Mouse (Mus musculus) heart, embryonic 11.5 days (tissue): ENCODE results near the gene Vcan. TPM values are rescaled to one million over a fixed set of nuclear protein-coding genes. Genes with fewer than 3 reads are reported as not detected.

ENCODE experiments used
- ATAC-seq: fragments of 200-750 bp; cut with Nextera tagmentation; replicated peaks from 2 replicates; pipeline ENCODE4 v1.8.0; 2017; ENCODE audit warnings: moderate library complexity; ENCODE audit not compliant: insufficient number of reproducible peaks, low FRiP score, low TSS enrichment
- H3K27ac ChIP-seq: fragments of 300-500 bp; sonication (generic); 2 replicates; pipeline ENCODE4 v1.5.1; 2014; ENCODE audit warnings: mild to moderate bottlenecking, low read depth, low read length
- H3K27me3 ChIP-seq: fragments of 300-500 bp; sonication (generic); 2 replicates; pipeline ENCODE4 v1.6.1; 2014; ENCODE audit warnings: mild to moderate bottlenecking, low read length, mixed read lengths; ENCODE audit not compliant: control insufficient read depth, insufficient read depth
- H3K36me3 ChIP-seq: fragments of 300-500 bp; sonication (generic); 2 replicates; pipeline ENCODE4 v1.6.1; 2014; ENCODE audit warnings: mild to moderate bottlenecking, low read length, moderate library complexity, mixed read lengths; ENCODE audit not compliant: control insufficient read depth, insufficient read depth
- H3K4me1 ChIP-seq: fragments of 300-500 bp; sonication (generic); 2 replicates; pipeline ENCODE4 v1.6.1; 2014; ENCODE audit warnings: low read length; ENCODE audit not compliant: control insufficient read depth, insufficient read depth
- H3K4me2 ChIP-seq: fragments of 300-500 bp; sonication (generic); 2 replicates; pipeline ENCODE4 v1.6.1; 2014; ENCODE audit warnings: mild to moderate bottlenecking, moderate library complexity
- H3K4me3 ChIP-seq: fragments of 300-500 bp; sonication (generic); 2 replicates; pipeline ENCODE4 v1.5.1; 2014; ENCODE audit warnings: low read depth, low read length
- H3K9ac ChIP-seq: fragments of 300-500 bp; sonication (generic); 2 replicates; pipeline ENCODE4 v1.6.1; 2014; ENCODE audit warnings: mild to moderate bottlenecking, low read depth, low read length, moderate library complexity
- H3K9me3 ChIP-seq: fragments of 300-500 bp; sonication (generic); replicated peaks from 2 replicates; pipeline ENCODE4 v1.6.1; 2016; ENCODE audit warnings: low read length; ENCODE audit not compliant: control insufficient read depth
- WGBS: fragments of 180-500 bp; shearing (Covaris S2); extraction: QIAGEN DNeasy Blood & Tissue Kit; methylation state at CpG from one replicate; pipeline ENCODE4 v1.1.7; 2014; ENCODE audit not compliant: insufficient replicate concordance; 5-methylcytosine and 5-hydroxymethylcytosine counted together
- polyA plus RNA-seq: library from polyadenylated mRNA; unstranded; fragments of >200 nt; fragmentation: Nextera tagmentation; extraction: Ambion mirVana; gene quantifications from 2 replicates; pipeline ENCODE4 v1.2.1, GENCODE M21; 2014

The Vcan gene
- polyA plus RNA-seq, 1 experiment from 2014 or later, result 183 TPM

GRCm38 (mm10) chr13:89607399-89607798 lies 134.9 kb downstream of the Vcan start:
- Histone ChIP-seq H3K9me3 (no peaks in the 10 kb centered on the region), H3K4me2 (no peak overlapping the region), H3K4me3 (no peak overlapping the region), H3K36me3 (no peaks in the 10 kb centered on the region), H3K27ac (no peak overlapping the region), H3K9ac (no peak overlapping the region), H3K4me1 (no peaks in the 10 kb centered on the region), H3K27me3 (no peaks in the 10 kb centered on the region)
- no peak for ATAC-seq
- 76% methylated on average over 3 of the region's 3 CpGs for WGBS

Other genes starting within 250 kb of the Vcan start
- gene Hapln1, start 202.7 kb downstream of the Vcan start, polyA plus RNA-seq, result 62.0 and 86.9 TPM in 2 replicates